Mouse (Mus musculus) embryonic facial prominence, embryonic 11.5 days (tissue): ENCODE results near the gene Setd3. TPM values are rescaled to one million over a fixed set of nuclear protein-coding genes. Genes with fewer than 3 reads are reported as not detected.

Experiments
- ATAC-seq: fragments of 200-750 bp; cut with Nextera tagmentation; replicated peaks from 2 replicates; pipeline ENCODE4 v1.8.0; 2017; ENCODE audit warnings: low read depth; ENCODE audit not compliant: insufficient number of reproducible peaks, low FRiP score, low TSS enrichment
- DNase-seq: peaks from one replicate; pipeline ENCODE4 v3.0.0-alpha.2; 2015; ENCODE audit warnings: low spot score
- H3K27ac ChIP-seq: fragments of 300-500 bp; sonication (generic); replicated peaks from 2 replicates; pipeline ENCODE4 v1.5.1; 2014; ENCODE audit warnings: mild to moderate bottlenecking, low read depth, low read length, control low read depth
- H3K27me3 ChIP-seq: fragments of 300-500 bp; sonication (generic); 2 replicates; pipeline ENCODE4 v1.6.1; 2014; ENCODE audit warnings: mild to moderate bottlenecking, low read length, moderate library complexity, mixed read lengths; ENCODE audit not compliant: control insufficient read depth, insufficient read depth
- H3K36me3 ChIP-seq: fragments of 300-500 bp; sonication (generic); replicated peaks from 2 replicates; pipeline ENCODE4 v1.6.1; 2014; ENCODE audit warnings: low read depth, mild to moderate bottlenecking, low read length, moderate library complexity, mixed read lengths; ENCODE audit not compliant: control insufficient read depth, insufficient read depth
- H3K4me1 ChIP-seq: fragments of 300-500 bp; sonication (generic); 2 replicates; pipeline ENCODE4 v1.6.1; 2014; ENCODE audit warnings: low read length, mixed read lengths; ENCODE audit not compliant: control insufficient read depth, insufficient read depth
- H3K4me2 ChIP-seq: fragments of 300-500 bp; sonication (generic); 2 replicates; pipeline ENCODE4 v1.6.1; 2014; ENCODE audit warnings: low read depth, mild to moderate bottlenecking, control low read depth, low read length, moderate library complexity
- H3K4me3 ChIP-seq: fragments of 300-500 bp; sonication (generic); 2 replicates; pipeline ENCODE4 v1.5.1; 2014; ENCODE audit warnings: low read depth, low read length, control low read depth
- H3K9ac ChIP-seq: fragments of 300-500 bp; sonication (generic); replicated peaks from 2 replicates; pipeline ENCODE4 v1.6.1; 2014; ENCODE audit warnings: mild to moderate bottlenecking, control low read depth, low read length
- H3K9me3 ChIP-seq: fragments of 300-500 bp; sonication (generic); replicated peaks from 2 replicates; pipeline ENCODE4 v1.6.1; 2016; ENCODE audit warnings: mild to moderate bottlenecking, low read length, inconsistent platforms, mixed read lengths; ENCODE audit not compliant: control insufficient read depth
- WGBS: fragments of 180-500 bp; shearing (Covaris S2); extraction: QIAGEN DNeasy Blood & Tissue Kit; methylation state at CpG from one replicate; pipeline ENCODE4 v1.1.7; 2014; 5-methylcytosine and 5-hydroxymethylcytosine counted together
- polyA plus RNA-seq: library from polyadenylated mRNA; unstranded; fragments of >200 nt; fragmentation: Nextera tagmentation; extraction: Ambion mirVana; gene quantifications from 2 replicates; pipeline ENCODE4 v1.2.1, GENCODE M21; 2014

Gene Setd3
- polyA plus RNA-seq, 1 experiment from 2014 or later = 101 TPM

DNA sequence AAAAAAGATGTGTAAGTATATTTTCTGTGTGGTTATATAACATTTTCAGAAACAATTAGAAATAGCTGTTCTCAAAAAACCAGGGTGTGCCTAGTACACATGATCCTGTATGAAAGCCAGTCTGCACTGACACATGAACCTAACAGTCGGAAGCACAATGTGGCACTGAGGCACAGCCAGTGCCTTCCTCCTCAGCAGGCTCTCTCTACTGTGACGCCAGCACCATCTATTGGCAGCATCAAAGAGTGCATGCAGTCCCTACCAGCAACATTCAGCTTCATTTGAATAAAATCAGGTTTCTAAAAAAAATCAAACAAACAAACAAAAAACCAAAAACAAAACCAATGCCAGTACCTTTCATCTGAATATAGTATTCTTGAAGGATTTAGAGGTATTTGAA is 57.8 kb downstream of the Setd3 start:
- Histone ChIP-seq H3K27ac (no peak overlapping the region), H3K4me1 (no peaks in the 10 kb centered on the region), H3K9me3 (no peaks in the 10 kb centered on the region), H3K27me3 (no peaks in the 10 kb centered on the region), H3K4me2 (no peak overlapping the region), H3K9ac (no peak overlapping the region), H3K4me3 (no peak overlapping the region), H3K36me3 (no peaks in the 10 kb centered on the region; the same call in 1 of the 2 replicates)
- 5% methylated on average over 2 of the region's 2 CpGs for WGBS
- ATAC-seq = peak; percentile 59; the same call in 1 of the 2 replicates
- DNase-seq = peak; percentile 81

DNA sequence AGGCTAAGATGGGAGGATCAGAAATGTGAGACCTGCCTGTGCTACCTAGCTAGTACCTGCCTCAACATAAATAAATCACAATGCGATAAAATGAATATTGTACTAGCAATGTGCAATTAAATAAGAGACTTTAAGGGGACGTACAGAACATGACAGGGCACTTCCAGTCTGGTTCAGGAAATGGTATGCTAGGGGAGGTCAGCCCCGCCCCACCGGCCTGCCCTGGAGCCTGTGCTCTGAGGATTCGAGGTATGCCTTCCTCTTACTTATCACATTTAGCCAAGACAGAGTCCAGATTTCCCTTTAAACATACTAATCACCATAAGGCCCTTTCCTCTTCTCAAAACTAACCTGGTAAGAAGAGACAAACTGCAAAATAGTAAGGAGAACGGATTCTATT is 58.7 kb downstream of the Setd3 start:
- ATAC-seq (no peak), DNase-seq (no peak)
- no peaks in the 10 kb centered on the region for H3K27me3 ChIP-seq
- no peaks in the 10 kb centered on the region; the same call in 1 of the 2 replicates for H3K36me3 ChIP-seq
- H3K4me3 ChIP-seq = no peak overlapping the region
- no peak overlapping the region for H3K9ac ChIP-seq
- no peak overlapping the region for H3K4me2 ChIP-seq
- WGBS = 74% methylated on average over 6 of the region's 6 CpGs
- H3K9me3 ChIP-seq = no peaks in the 10 kb centered on the region
- H3K4me1 ChIP-seq = no peaks in the 10 kb centered on the region
- no peak overlapping the region for H3K27ac ChIP-seq

DNA sequence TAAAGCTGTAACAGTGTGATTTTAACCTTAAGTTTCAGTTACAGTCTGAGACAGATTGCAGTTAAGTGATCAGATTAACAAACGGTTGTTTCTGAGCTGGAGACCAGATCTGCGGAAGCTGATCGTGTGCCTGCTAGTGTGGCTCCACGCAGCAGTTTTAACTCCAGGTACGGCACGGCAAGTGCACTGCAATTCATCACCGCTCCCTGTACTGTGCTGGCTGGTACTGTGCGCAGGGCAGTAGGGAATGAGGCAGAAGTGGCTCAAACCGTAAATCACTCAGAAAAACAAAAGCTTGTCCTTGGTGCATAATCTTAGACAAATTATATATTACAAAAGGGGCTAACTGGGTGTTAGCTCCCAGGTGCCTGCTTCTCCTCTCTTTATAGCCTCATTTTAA is 59.2 kb downstream of the Setd3 start:
- Histone ChIP-seq H3K27me3 (no peaks in the 10 kb centered on the region), H3K4me3 (no peak overlapping the region), H3K36me3 (no peaks in the 10 kb centered on the region; the same call in 1 of the 2 replicates), H3K9me3 (no peaks in the 10 kb centered on the region), H3K9ac (no peak overlapping the region), H3K4me2 (no peak overlapping the region), H3K27ac (no peak overlapping the region), H3K4me1 (no peaks in the 10 kb centered on the region)
- WGBS = 75% methylated on average over 9 of the region's 9 CpGs
- ATAC-seq (no peak), DNase-seq (no peak)

DNA sequence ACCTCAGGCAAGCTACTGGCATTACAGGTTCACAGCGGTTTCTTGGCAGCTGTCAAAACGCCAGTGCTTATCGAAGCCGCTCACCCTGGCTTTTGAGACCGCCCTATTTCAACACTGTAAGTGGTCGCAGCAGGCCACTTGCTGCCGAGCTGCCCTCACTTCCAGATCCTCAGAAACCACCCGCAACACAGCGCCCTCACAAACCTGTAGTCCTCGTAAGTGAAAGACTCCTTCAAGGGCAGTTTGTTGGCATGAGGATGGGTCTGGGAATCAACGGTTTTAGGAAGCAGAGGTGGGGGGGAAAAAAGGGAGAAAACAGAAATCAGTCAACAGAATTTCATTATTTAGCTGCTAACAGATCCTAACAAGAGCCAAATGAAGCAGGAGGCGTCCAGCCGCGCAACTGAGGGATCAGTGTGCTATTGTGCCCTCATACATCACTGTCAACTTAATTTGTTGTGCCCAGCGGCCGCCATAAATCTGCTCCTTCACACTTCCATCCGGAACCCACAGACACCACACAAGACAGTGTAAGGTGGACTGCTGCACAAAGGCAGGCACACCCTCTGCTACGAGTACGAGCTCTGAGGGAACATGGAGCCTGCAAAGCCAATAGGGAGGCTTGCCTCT is 60.1 kb downstream of the Setd3 start:
- DNase-seq (no peak), ATAC-seq (no peak)
- no peaks in the 10 kb centered on the region for H3K4me1 ChIP-seq
- no peak overlapping the region for H3K4me3 ChIP-seq
- no peaks in the 10 kb centered on the region for H3K9me3 ChIP-seq
- no peak overlapping the region for H3K9ac ChIP-seq
- H3K27ac ChIP-seq = no peak overlapping the region
- no peaks in the 10 kb centered on the region; the same call in 1 of the 2 replicates for H3K36me3 ChIP-seq
- H3K27me3 ChIP-seq = no peaks in the 10 kb centered on the region
- 68% methylated on average over 19 of the region's 19 CpGs for WGBS
- peak overlapping the region; percentile 13; the same call in 1 of the 2 replicates for H3K4me2 ChIP-seq

DNA sequence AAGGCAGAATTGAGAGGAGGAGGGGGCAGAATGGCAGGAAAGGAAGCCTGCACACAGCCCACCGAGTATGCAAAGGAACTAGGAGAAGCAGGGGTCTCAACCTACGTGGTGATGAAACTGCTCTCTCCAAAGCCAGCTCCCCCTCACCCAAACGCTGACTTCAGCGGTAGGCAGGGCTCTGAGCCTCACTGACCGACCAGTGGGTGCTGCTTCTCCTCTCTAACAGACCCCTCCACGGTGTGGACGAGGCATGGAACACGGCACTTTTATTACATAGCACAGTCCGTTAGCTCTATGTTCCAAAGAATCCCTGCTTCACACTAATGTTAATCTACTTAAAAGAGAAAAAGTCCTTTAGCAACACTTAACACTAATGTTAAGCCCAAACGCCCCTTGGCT is 60.6 kb downstream of the Setd3 start:
- Histone ChIP-seq H3K9me3 (no peaks in the 10 kb centered on the region), H3K27ac (no peak overlapping the region), H3K4me2 (no peak overlapping the region), H3K36me3 (no peaks in the 10 kb centered on the region), H3K9ac (no peak overlapping the region), H3K4me1 (no peaks in the 10 kb centered on the region), H3K27me3 (no peaks in the 10 kb centered on the region), H3K4me3 (no peak overlapping the region)
- ATAC-seq (no peak), DNase-seq (no peak)
- WGBS = 65% methylated on average over 10 of the region's 10 CpGs

DNA sequence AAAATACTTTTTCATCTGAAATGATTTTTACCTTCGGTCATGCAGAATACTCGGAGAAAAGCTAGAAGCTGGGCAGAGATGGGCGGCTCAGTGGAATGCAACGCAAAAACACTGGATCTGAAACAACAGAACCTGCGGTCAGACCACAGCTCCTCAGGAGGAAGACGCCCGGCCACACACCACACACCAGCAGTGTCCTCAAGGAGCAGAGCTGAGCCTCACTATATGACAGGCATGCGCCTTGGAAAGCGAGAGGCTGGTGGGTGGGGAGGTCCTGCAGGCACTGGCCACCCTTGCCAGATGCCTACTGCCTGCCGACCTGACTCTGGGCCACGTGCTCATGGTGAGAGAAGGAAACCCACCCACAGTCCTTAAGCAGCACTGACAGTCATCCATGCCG is 67.9 kb downstream of the Setd3 start:
- Histone ChIP-seq H3K4me1 (no peaks in the 10 kb centered on the region), H3K9ac (no peak overlapping the region), H3K4me3 (no peak overlapping the region), H3K9me3 (no peaks in the 10 kb centered on the region), H3K36me3 (no peaks in the 10 kb centered on the region), H3K27me3 (no peaks in the 10 kb centered on the region), H3K27ac (no peak overlapping the region), H3K4me2 (no peak overlapping the region)
- no peak for DNase-seq
- 92% methylated on average over 12 of the region's 12 CpGs for WGBS
- no peak for ATAC-seq

DNA sequence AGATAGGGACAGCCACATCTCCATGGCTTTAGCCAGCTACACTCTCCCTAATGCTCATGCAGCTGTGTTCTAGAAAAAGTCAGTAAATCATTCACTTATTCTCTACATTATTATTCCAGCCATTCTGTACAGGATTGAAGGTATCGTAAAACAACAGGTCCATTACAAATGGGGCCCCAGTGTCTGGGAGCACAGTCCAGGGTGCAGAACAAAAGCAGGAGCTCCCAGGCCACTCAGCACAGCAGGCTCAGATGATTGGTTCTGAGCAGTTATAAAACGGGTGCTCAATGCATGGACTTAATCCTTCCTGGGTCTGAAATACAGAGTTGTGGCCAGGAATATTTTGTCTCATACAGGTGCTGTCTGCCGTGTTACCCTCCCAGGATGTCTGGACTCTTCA is 68.4 kb downstream of the Setd3 start:
- no peak for ATAC-seq
- no peaks in the 10 kb centered on the region for H3K36me3 ChIP-seq
- 86% methylated on average over 3 of the region's 3 CpGs for WGBS

DNA sequence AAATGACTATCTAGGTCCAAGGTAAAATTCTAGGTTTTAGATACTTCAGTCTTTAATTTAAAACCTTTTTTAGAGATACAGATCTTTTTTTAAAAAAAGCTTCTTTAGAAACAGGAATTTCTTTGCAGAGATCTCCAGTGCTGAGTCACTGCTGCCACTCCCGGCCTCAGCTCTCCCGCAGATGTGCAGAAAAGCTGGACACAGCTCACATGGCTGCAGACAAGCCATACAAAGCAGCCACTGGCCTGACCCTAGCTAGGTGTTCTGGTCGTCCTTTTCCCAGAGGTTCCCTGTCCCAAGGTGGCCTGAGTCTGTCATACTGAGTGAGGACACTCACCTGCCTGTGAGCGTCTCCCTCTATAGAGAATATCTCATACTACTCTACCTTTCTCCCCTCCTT is 69.4 kb downstream of the Setd3 start:
- H3K27me3 ChIP-seq = no peaks in the 10 kb centered on the region
- H3K4me2 ChIP-seq = no peak overlapping the region
- H3K9ac ChIP-seq = no peak overlapping the region
- 81% methylated on average over 4 of the region's 4 CpGs for WGBS
- H3K4me3 ChIP-seq = no peak overlapping the region
- no peaks in the 10 kb centered on the region for H3K9me3 ChIP-seq
- no peaks in the 10 kb centered on the region for H3K4me1 ChIP-seq
- DNase-seq = no peak
- no peak for ATAC-seq
- H3K27ac ChIP-seq = no peak overlapping the region
- no peaks in the 10 kb centered on the region for H3K36me3 ChIP-seq

More for the DNA sequence above, 68.4 kb downstream of the Setd3 start:
- Histone ChIP-seq H3K9me3 (no peaks in the 10 kb centered on the region), H3K9ac (no peak overlapping the region), H3K27ac (no peak overlapping the region), H3K4me3 (no peak overlapping the region), H3K4me1 (no peaks in the 10 kb centered on the region), H3K4me2 (no peak overlapping the region), H3K27me3 (no peaks in the 10 kb centered on the region)
- no peak for DNase-seq
